Mouse (Mus musculus): ENCODE data around the gene Mtif2. TPM values are rescaled to one million over a fixed set of nuclear protein-coding genes. Genes with fewer than 3 reads are reported as not detected.
A peak's percentile ranks its signal among the peaks of the same experiment; 100 is the strongest.

The Mtif2 gene
- polyA plus RNA-seq, 1 experiment from 2014 or later: 24.9 TPM

- DNase-seq (ENCODE audit: low spot score): peak; percentile 93
- H3K36me3 ChIP-seq (ENCODE audit: control insufficient read depth, insufficient read depth, low read length): peaks cover 5% of the 10 kb centered on the region; the same call in 1 of the 2 replicates
- TF ChIP-seq CTCF (IDR thresholded peaks at IDR 0.05; ENCODE audit: low read depth) (peak; percentile 47), EP300 (optimal IDR thresholded peaks at IDR 0.05) (peak; percentile 94)
- H3K4me3 ChIP-seq (ENCODE audit: low read depth, low read length): peak within 1 kb of the TSS; percentile 77
- under 1% methylated on average over 46 of the region's 46 CpGs for WGBS
- peak within 1 kb of the TSS; percentile 60 for H3K4me2 ChIP-seq (replicated peaks; ENCODE audit: low read depth)
- no peaks in the 10 kb centered on the region for H3K4me1 ChIP-seq (replicated peaks; ENCODE audit: control insufficient read depth, insufficient read depth)
- H3K27me3 ChIP-seq (ENCODE audit: control insufficient read depth, insufficient read depth, low read length): no peaks in the 10 kb centered on the region
- H3K9me3 ChIP-seq (ENCODE audit: control insufficient read depth, low read length): no peaks in the 10 kb centered on the region
- H3K27ac ChIP-seq (replicated peaks): peak within 1 kb of the TSS; percentile 86
- peak; percentile 99 for ATAC-seq (ENCODE audit: low FRiP score, low TSS enrichment)
- H3K9ac ChIP-seq (ENCODE audit: low read length): peak within 1 kb of the TSS; percentile 89
Observed at GRCm38 (mm10) chr11:29547752-29548503, 21.7 kb downstream of the Mtif2 start, which contains the start of the genes Clhc1 and Rps27a. Gene Clhc1 (plus strand): TSS chr11:29547950. Gene Rps27a (minus strand): TSS chr11:29548109.

- peak overlapping the region; percentile 77 for H3K4me3 ChIP-seq (ENCODE audit: low read depth, low read length)
- 21% methylated on average over 23 of the region's 23 CpGs for WGBS
- peaks cover 5% of the 10 kb centered on the region; the same call in 1 of the 2 replicates for H3K36me3 ChIP-seq (ENCODE audit: control insufficient read depth, insufficient read depth, low read length)
- H3K4me1 ChIP-seq (replicated peaks; ENCODE audit: control insufficient read depth, insufficient read depth): no peaks in the 10 kb centered on the region
- H3K27ac ChIP-seq (replicated peaks): peak overlapping the region; percentile 13; the same call in 1 of the 2 replicates
- H3K27me3 ChIP-seq (ENCODE audit: control insufficient read depth, insufficient read depth, low read length): no peaks in the 10 kb centered on the region
- ATAC-seq (ENCODE audit: low FRiP score, low TSS enrichment) (no peak), DNase-seq (ENCODE audit: low spot score) (no peak)
- H3K9me3 ChIP-seq (ENCODE audit: control insufficient read depth, low read length): no peaks in the 10 kb centered on the region
- peak overlapping the region; percentile 89 for H3K9ac ChIP-seq (ENCODE audit: low read length)
- TF ChIP-seq CTCF (IDR thresholded peaks at IDR 0.05; ENCODE audit: low read depth) (no peak), EP300 (optimal IDR thresholded peaks at IDR 0.05) (no peak)
- H3K4me2 ChIP-seq (replicated peaks; ENCODE audit: low read depth): peak overlapping the region; percentile 60
Observed at GRCm38 (mm10) chr11:29548504-29549424, 22.6 kb downstream of the Mtif2 start.

GRCm38 (mm10) chr11:29549425-29549778 lies 23.2 kb downstream of the Mtif2 start:
- H3K9me3 ChIP-seq (ENCODE audit: control insufficient read depth, low read length): no peaks in the 10 kb centered on the region
- peaks cover 2% of the 10 kb centered on the region; the same call in 1 of the 2 replicates for H3K36me3 ChIP-seq (ENCODE audit: control insufficient read depth, insufficient read depth, low read length)
- ATAC-seq (ENCODE audit: low FRiP score, low TSS enrichment) (no peak), DNase-seq (ENCODE audit: low spot score) (no peak)
- TF ChIP-seq CTCF (IDR thresholded peaks at IDR 0.05; ENCODE audit: low read depth): no peak
- TF ChIP-seq EP300 (optimal IDR thresholded peaks at IDR 0.05): no peak
- no peak overlapping the region for H3K27ac ChIP-seq (replicated peaks)
- H3K27me3 ChIP-seq (ENCODE audit: control insufficient read depth, insufficient read depth, low read length): no peaks in the 10 kb centered on the region
- no peak overlapping the region for H3K9ac ChIP-seq (ENCODE audit: low read length)
- H3K4me2 ChIP-seq (replicated peaks; ENCODE audit: low read depth): no peak overlapping the region
- WGBS: 74% methylated on average over 1 of the region's 1 CpGs
- H3K4me1 ChIP-seq (replicated peaks; ENCODE audit: control insufficient read depth, insufficient read depth): no peaks in the 10 kb centered on the region
- H3K4me3 ChIP-seq (ENCODE audit: low read depth, low read length): no peak overlapping the region

- Histone ChIP-seq H3K4me1 (replicated peaks; ENCODE audit: control insufficient read depth, insufficient read depth) (no peaks in the 10 kb centered on the region), H3K27me3 (ENCODE audit: control insufficient read depth, insufficient read depth, low read length) (no peaks in the 10 kb centered on the region), H3K27ac (replicated peaks) (no peak overlapping the region), H3K4me3 (ENCODE audit: low read depth, low read length) (no peak overlapping the region), H3K9me3 (ENCODE audit: control insufficient read depth, low read length) (no peaks in the 10 kb centered on the region), H3K4me2 (replicated peaks; ENCODE audit: low read depth) (no peak overlapping the region), H3K36me3 (ENCODE audit: control insufficient read depth, insufficient read depth, low read length) (no peaks in the 10 kb centered on the region), H3K9ac (ENCODE audit: low read length) (no peak overlapping the region)
- WGBS: 79% methylated on average over 9 of the region's 9 CpGs
- DNase-seq (ENCODE audit: low spot score) (no peak), ATAC-seq (ENCODE audit: low FRiP score, low TSS enrichment) (no peak)
- TF ChIP-seq CTCF (IDR thresholded peaks at IDR 0.05; ENCODE audit: low read depth) (no peak), EP300 (optimal IDR thresholded peaks at IDR 0.05) (no peak)
Observed at GRCm38 (mm10) chr11:29560452-29560851, 34.2 kb downstream of the Mtif2 start.

- no peaks in the 10 kb centered on the region for H3K4me1 ChIP-seq (replicated peaks; ENCODE audit: control insufficient read depth, insufficient read depth)
- no peaks in the 10 kb centered on the region for H3K36me3 ChIP-seq (ENCODE audit: control insufficient read depth, insufficient read depth, low read length)
- 85% methylated on average over 3 of the region's 3 CpGs for WGBS
- H3K4me2 ChIP-seq (replicated peaks; ENCODE audit: low read depth): no peak overlapping the region
- DNase-seq (ENCODE audit: low spot score): no peak
- ATAC-seq (ENCODE audit: low FRiP score, low TSS enrichment): no peak
- H3K27me3 ChIP-seq (ENCODE audit: control insufficient read depth, insufficient read depth, low read length): no peaks in the 10 kb centered on the region
- no peak overlapping the region for H3K27ac ChIP-seq (replicated peaks)
- TF ChIP-seq CTCF (IDR thresholded peaks at IDR 0.05; ENCODE audit: low read depth) (no peak), EP300 (optimal IDR thresholded peaks at IDR 0.05) (no peak)
- H3K9ac ChIP-seq (ENCODE audit: low read length): no peak overlapping the region
- H3K4me3 ChIP-seq (ENCODE audit: low read depth, low read length): no peak overlapping the region
- no peaks in the 10 kb centered on the region for H3K9me3 ChIP-seq (ENCODE audit: control insufficient read depth, low read length)
Observed at GRCm38 (mm10) chr11:29560990-29561389, 34.8 kb downstream of the Mtif2 start.
